Mouse (Mus musculus): ENCODE measurements around the gene Ank3. TPM values are rescaled to one million over a fixed set of nuclear protein-coding genes. Genes with fewer than 3 reads are reported as not detected.
A peak's percentile ranks its signal among the peaks of the same experiment; 100 is the strongest.

Gene Ank3
- total RNA-seq, 1 experiment from 2014 or later: 19.4 TPM

- DNase-seq: no peak
Measured at GRCm38 (mm10) chr10:69720899-69721490, 322.4 kb downstream of the Ank3 start.

GRCm38 (mm10) chr10:69724159-69724558 is 325.6 kb downstream of the Ank3 start:
- no peak for DNase-seq

- DNase-seq: no peak
Measured at GRCm38 (mm10) chr10:69725078-69725477, 326.5 kb downstream of the Ank3 start.

- DNase-seq: no peak
Measured at GRCm38 (mm10) chr10:69726265-69726664, 327.7 kb downstream of the Ank3 start.

- no peak for DNase-seq
Measured at GRCm38 (mm10) chr10:69726806-69727205, 328.2 kb downstream of the Ank3 start.

GRCm38 (mm10) chr10:69728876-69729275 is 330.3 kb downstream of the Ank3 start:
- no peak for DNase-seq

GRCm38 (mm10) chr10:69730351-69730871 is 331.8 kb downstream of the Ank3 start:
- no peak for DNase-seq

GRCm38 (mm10) chr10:69731341-69731740 is 332.8 kb downstream of the Ank3 start:
- no peak for DNase-seq

- DNase-seq: no peak
Measured at GRCm38 (mm10) chr10:69731863-69732262, 333.3 kb downstream of the Ank3 start.

GRCm38 (mm10) chr10:69736241-69736640 is 337.7 kb downstream of the Ank3 start:
- no peak for DNase-seq

- peak; percentile 6 for DNase-seq
Measured at GRCm38 (mm10) chr10:69738741-69739271, 340.2 kb downstream of the Ank3 start.

- DNase-seq: no peak
Measured at GRCm38 (mm10) chr10:69742528-69742927, 344.0 kb downstream of the Ank3 start.

- no peak for DNase-seq
Measured at GRCm38 (mm10) chr10:69744181-69744580, 345.6 kb downstream of the Ank3 start.

GRCm38 (mm10) chr10:69744871-69745270 is 346.3 kb downstream of the Ank3 start:
- no peak for DNase-seq

GRCm38 (mm10) chr10:69746322-69746721 is 347.7 kb downstream of the Ank3 start:
- DNase-seq: no peak

- no peak for DNase-seq
Measured at GRCm38 (mm10) chr10:69746730-69747129, 348.2 kb downstream of the Ank3 start.

GRCm38 (mm10) chr10:69751416-69751815 is 352.8 kb downstream of the Ank3 start:
- DNase-seq: peak; percentile 21

GRCm38 (mm10) chr10:69753464-69753863 is 354.9 kb downstream of the Ank3 start:
- DNase-seq: peak; percentile 86

GRCm38 (mm10) chr10:69756956-69757672 is 358.5 kb downstream of the Ank3 start:
- no peak for DNase-seq

- DNase-seq: no peak
Measured at GRCm38 (mm10) chr10:69762977-69763376, 364.4 kb downstream of the Ank3 start.

GRCm38 (mm10) chr10:69764402-69764801 is 365.8 kb downstream of the Ank3 start:
- DNase-seq: no peak

- no peak for DNase-seq
Measured at GRCm38 (mm10) chr10:69777065-69777645, 378.6 kb downstream of the Ank3 start.

GRCm38 (mm10) chr10:69777736-69778135 is 379.2 kb downstream of the Ank3 start:
- DNase-seq: no peak
